Mouse (Mus musculus) lung, postnatal 14 days (tissue): ENCODE measurements around the gene Lats1.
"Not testable (repeated sequence)": the region's sequence is repeated elsewhere in the genome, so short reads cannot be mapped to it uniquely, and the experiment has no call there.

ENCODE experiments used
- DNase-seq: peaks from one replicate; pipeline ENCODE4 v3.0.0; 2021

Gene Lats1

GRCm38 (mm10) chr10:7727011-7727410 is 46.0 kb downstream of the Lats1 start:
- no peak for DNase-seq

GRCm38 (mm10) chr10:7731582-7731981 is 50.6 kb downstream of the Lats1 start:
- DNase-seq = no peak

GRCm38 (mm10) chr10:7737122-7737521 is 56.1 kb downstream of the Lats1 start:
- peak; percentile 5 for DNase-seq

GRCm38 (mm10) chr10:7737914-7738313 is 56.9 kb downstream of the Lats1 start:
- DNase-seq = no peak

GRCm38 (mm10) chr10:7745528-7745927 is 64.5 kb downstream of the Lats1 start:
- not testable (repeated sequence) for DNase-seq

- no peak for DNase-seq
These were observed 67.7 kb downstream of the Lats1 start for GRCm38 (mm10) chr10:7748752-7749151.

GRCm38 (mm10) chr10:7757544-7757943 is 76.5 kb downstream of the Lats1 start:
- DNase-seq = no peak
